Mouse (Mus musculus) heart, adult 9 months (tissue): ENCODE data around the gene Plekhg3.

ENCODE experiments used
- DNase-seq, 2 experiments: peaks; one replicate each; pipeline ENCODE4 v3.0.0; 2022; ENCODE audit warnings: low spot score in 2 of 2

Plekhg3 gene

GRCm38 (mm10) chr12:76527245-76527881, 3.3 kb upstream of the Plekhg3 start:
- peak; percentile 35 to 44 for DNase-seq

- no peak for DNase-seq
These were observed 1.9 kb upstream of the Plekhg3 start for GRCm38 (mm10) chr12:76528766-76529165.

DNA sequence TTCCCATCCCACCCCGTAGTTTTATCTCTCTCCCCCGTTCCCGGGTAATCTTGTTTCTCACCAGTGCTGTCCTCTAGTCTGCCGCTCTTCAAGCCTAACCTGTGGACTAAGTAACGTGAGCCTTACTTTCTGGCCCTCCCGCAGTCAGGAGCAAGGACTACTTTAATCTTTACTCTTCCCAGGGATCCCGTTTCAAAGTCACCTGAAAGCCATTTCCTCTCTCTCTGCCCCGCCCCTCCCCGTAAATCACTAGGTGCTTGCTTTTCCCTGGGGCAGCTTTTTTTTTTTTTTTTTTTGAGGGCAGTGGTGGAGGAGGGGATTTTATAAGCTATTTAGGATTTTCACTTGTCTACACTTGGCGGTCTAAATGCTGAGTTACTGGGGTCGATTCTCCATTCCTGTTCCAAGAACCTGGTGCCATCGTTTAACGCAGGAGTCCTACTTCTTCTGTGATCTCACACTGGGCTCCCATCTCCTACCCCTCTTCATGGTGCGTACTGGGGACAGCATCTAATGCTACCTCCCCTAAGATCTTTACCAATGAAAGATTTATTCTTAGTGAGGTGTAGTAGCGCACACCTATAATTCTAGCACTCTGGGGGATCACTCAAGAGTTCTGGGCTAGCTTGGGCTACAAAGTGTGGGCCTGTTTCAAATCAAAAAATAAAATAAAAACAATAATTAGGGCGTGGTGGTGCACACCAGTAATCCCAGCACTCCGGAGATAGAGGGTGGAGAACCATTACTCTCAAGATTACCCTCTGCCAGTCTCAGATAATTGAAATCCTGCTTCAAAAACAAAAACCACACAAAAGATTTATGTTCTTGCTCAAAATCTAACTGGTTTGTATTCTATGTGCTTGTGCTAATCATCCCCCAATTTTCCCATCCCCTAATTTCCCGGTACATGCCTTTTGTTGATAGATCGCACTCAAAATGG, 1.6 kb downstream of the Plekhg3 start:
- no peak for DNase-seq

- DNase-seq, result no peak
These were observed 2.3 kb downstream of the Plekhg3 start for GRCm38 (mm10) chr12:76532926-76533376.

GRCm38 (mm10) chr12:76533377-76534222, 2.9 kb downstream of the Plekhg3 start:
- peak; percentile 79 to 81 for DNase-seq

- no peak for DNase-seq
These were observed 3.5 kb downstream of the Plekhg3 start for GRCm38 (mm10) chr12:76534233-76534632.

DNA sequence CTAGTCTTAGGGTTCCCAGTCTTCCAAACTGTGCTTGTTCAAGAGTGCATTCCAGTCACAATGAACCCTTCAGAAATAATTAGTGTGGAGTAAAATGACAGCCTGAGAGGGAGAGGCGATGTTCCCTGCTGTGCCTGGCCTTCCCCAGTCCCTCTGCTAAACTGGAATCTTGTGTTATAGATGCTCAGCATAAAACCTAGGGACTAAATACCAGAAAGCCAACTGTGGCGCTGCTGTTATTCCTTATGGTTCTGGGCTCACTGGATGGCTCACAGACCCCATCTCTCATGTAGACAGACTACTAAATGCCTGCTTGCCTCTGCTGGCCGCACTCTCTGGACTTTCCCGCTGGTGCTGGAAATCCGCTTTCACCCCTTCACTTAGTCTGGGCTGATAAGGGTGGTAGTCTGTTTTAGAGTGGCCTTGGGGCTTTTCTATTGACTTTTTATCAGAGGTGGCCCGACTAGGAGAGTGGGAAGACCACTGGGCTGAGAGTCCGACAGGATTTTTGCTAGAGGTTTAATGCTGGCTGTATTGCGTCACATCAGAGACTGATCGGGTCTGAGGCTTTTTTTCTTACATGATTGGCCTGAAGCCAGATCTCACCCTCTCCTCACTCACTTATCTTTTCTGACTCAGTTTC, 4.1 kb downstream of the Plekhg3 start:
- no peak for DNase-seq

DNA sequence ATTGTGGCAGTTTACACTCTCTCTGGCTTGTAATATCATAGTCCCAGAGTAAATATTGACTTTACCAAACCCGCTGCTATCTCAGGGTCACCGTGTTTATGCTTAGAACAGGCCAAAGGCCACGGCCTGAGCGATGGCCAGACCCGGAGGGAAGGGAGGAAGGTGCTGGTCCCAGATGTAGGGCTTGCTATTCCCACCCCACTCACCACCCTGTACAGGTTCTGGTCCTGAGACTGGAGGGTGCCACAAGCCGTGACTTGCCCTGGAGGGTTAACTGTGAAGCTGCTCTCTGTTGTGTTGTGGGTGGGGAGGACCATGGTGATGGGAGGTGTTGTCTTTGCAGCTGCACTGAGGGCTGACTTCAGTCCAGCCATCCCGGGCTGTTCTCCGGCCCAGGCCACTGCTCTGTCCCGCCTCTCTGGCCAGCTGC, 4.8 kb downstream of the Plekhg3 start:
- peak in 1 of 2 experiments; percentile 66 for DNase-seq

DNA sequence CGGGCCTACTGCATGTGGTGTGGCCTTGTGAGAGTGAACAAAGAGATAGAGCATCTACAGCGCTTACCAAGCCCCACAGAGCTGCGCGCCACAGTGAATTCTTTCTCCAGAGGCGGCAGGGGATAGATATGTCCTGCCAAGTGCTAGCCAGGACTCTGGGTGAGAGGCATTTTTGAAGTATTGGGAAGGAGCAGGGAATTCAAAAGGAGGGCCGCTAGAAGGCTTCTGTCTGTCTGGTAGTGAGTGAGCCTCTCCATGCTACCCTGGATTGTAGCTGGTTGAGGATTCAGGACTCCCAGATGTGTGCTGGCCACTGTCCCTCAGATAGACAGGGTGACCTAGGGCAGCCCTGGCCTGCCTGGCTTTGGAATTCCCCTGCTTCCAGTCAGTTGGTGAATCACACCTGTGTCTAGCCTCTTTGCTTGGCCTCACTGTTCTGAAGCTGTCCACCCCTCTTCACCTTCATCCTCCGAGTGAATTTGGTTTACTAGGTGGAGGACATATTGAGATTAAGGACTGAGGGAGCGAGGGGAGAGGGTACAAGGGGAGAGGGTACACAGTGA, 6.0 kb downstream of the Plekhg3 start:
- no peak for DNase-seq

GRCm38 (mm10) chr12:76537434-76537833, 6.7 kb downstream of the Plekhg3 start:
- peak; percentile 73 to 88 for DNase-seq

GRCm38 (mm10) chr12:76540169-76540568, 9.5 kb downstream of the Plekhg3 start:
- no peak for DNase-seq

DNA sequence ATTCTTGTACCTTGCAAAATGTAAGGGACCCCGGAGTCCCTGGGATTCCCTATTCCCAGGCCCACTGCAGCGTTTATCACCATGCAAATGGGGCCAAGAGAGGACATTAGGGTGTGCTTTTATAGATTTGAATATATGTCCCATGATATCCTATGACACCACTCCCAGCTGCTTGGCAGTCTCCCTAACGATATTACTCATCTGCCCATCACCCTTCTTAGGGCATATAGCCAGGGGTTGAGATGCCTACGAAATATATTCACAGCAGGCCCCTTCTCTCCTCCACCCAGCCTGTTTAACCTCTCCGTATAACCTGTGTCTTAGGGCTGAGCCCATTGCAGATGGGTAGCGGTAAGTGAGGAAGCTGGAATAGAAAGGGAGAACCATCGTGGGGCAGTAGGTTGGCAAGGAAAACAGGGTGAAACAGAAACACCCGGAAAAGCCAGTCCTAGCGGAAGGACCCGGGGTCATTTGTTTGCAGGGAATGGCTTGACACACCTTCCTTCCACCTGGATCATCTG, 10.1 kb downstream of the Plekhg3 start:
- no peak for DNase-seq

DNA sequence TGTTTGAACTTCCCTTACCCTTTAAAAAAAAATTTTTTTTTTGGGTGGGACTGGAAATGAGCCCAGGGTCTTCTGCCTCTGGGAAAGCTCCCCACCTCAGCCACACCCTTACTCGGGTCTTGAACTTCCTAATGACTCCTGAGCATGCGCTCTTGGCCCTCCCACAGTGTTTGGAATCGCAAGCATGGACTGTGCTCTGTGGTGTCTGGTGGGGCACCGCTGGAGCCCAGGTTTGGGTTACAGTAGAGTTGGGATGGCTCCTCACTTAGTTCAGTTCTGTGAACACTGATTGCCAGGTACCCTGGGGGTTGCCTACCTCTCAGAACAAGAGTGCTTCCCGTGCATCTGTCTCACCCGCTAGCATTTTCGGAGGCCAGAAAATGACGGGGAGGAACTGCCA, 10.8 kb downstream of the Plekhg3 start:
- DNase-seq, result no peak

GRCm38 (mm10) chr12:76541879-76542278, 11.2 kb downstream of the Plekhg3 start:
- no peak for DNase-seq

- no peak for DNase-seq
These were observed 15.2 kb downstream of the Plekhg3 start for GRCm38 (mm10) chr12:76545786-76546370.

- DNase-seq, result no peak
These were observed 15.9 kb downstream of the Plekhg3 start for GRCm38 (mm10) chr12:76546383-76547276.

DNA sequence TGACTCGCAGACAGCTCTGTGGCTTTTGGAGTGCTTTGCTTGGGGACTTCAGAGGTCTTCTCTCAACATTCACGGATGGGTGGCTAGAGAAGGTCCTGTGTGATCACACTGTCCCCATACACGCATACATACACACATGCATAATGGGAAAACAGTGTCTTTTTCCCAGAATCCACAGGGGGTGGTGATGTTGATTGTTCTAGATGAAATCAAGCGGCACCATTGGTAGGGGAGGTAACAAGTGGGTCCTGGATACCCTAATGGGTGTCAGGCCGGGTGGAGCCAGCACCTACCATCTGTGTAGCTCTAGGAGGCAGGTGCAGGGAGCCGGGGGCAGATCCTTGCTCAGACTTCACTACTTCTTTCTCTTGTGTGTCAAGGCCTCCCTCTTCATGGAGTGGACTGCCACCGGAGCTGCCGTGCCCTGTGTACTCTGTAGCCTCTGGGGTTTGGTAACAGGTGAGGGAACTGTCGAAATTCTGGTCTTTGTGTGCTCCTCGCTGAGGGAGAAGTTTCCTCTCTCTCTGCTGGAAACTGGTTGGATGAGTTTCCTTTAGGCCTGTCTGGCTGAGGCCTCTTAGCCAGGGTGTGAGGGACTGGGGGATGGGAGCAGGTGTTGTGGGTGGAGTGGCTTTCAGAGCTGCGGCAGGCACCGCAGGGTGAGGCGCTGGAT, 16.9 kb downstream of the Plekhg3 start:
- no peak for DNase-seq

GRCm38 (mm10) chr12:76548082-76548423, 17.4 kb downstream of the Plekhg3 start:
- no peak for DNase-seq

DNA sequence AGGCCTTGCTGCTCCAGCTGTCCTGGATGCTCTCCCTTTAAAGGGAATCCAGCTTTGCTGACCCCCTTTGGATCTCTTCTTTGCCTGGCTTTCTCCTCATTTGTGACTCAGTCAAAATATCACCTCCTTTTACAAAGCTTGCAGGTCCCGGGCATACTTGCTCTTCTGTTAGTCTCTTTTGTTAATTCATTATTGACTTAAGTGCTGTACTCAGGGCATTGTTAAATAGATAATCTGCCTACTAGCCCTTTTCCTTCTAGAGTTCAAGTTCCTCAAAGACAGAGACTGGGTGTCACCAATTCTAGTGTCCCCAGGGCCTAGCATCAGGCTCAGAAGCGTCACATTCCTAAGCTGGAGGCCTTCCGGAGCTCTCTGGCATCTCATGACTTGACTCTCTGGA, 18.5 kb downstream of the Plekhg3 start:
- DNase-seq, result no peak
